Mouse (Mus musculus) urinary bladder, postnatal 36 days (tissue): Measurements from ENCODE around the gene Etl4.
"Not testable (repeated sequence)": the region's sequence is repeated elsewhere in the genome, so short reads cannot be mapped to it uniquely, and the experiment has no call there.

Experiments used
- DNase-seq, 2 experiments: peaks; one replicate each; pipeline ENCODE4 v3.0.0; 2022; ENCODE audit warnings: low spot score in 2 of 2, mixed read lengths in 1 of 2

Gene Etl4

GRCm38 (mm10) chr2:20167566-20167965 is 258.0 kb downstream of the Etl4 start:
- peak in 1 of 2 experiments; percentile 2 for DNase-seq

- no peak for DNase-seq
Measured at GRCm38 (mm10) chr2:20168156-20168555, 258.6 kb downstream of the Etl4 start.

GRCm38 (mm10) chr2:20176456-20177184 is 267.0 kb downstream of the Etl4 start:
- DNase-seq = not testable (repeated sequence)

- not testable (repeated sequence) for DNase-seq
Measured at GRCm38 (mm10) chr2:20177236-20177635, 267.7 kb downstream of the Etl4 start.

GRCm38 (mm10) chr2:20180561-20180960 is 271.0 kb downstream of the Etl4 start:
- not testable (repeated sequence) for DNase-seq

- DNase-seq = not testable (repeated sequence)
Measured at GRCm38 (mm10) chr2:20187223-20187622, 277.6 kb downstream of the Etl4 start.

- DNase-seq = no peak
Measured at GRCm38 (mm10) chr2:20203011-20203410, 293.4 kb downstream of the Etl4 start.

- no peak for DNase-seq
Measured at GRCm38 (mm10) chr2:20206647-20207046, 297.1 kb downstream of the Etl4 start.

GRCm38 (mm10) chr2:20208683-20209194 is 299.2 kb downstream of the Etl4 start:
- no peak for DNase-seq

- DNase-seq = no peak
Measured at GRCm38 (mm10) chr2:20209359-20209758, 299.8 kb downstream of the Etl4 start.

- DNase-seq = no peak
Measured at GRCm38 (mm10) chr2:20216275-20216674, 306.7 kb downstream of the Etl4 start.

GRCm38 (mm10) chr2:20216686-20217437 is 307.3 kb downstream of the Etl4 start:
- DNase-seq = no peak

- no peak for DNase-seq
Measured at GRCm38 (mm10) chr2:20231371-20231770, 321.8 kb downstream of the Etl4 start.

GRCm38 (mm10) chr2:20248043-20248664 is 338.6 kb downstream of the Etl4 start:
- no peak for DNase-seq

GRCm38 (mm10) chr2:20249403-20249802 is 339.8 kb downstream of the Etl4 start:
- no peak for DNase-seq

GRCm38 (mm10) chr2:20276124-20276523 is 366.5 kb downstream of the Etl4 start:
- DNase-seq = peak; percentile 13 to 29

GRCm38 (mm10) chr2:20281903-20282302 is 372.3 kb downstream of the Etl4 start:
- DNase-seq = no peak

GRCm38 (mm10) chr2:20284425-20284824 is 374.8 kb downstream of the Etl4 start:
- DNase-seq = no peak

- DNase-seq = no peak
Measured at GRCm38 (mm10) chr2:20290982-20291740, 381.6 kb downstream of the Etl4 start.

GRCm38 (mm10) chr2:20291741-20292110 is 382.1 kb downstream of the Etl4 start:
- DNase-seq = no peak

GRCm38 (mm10) chr2:20293336-20293735 is 383.8 kb downstream of the Etl4 start:
- DNase-seq = no peak

- DNase-seq = no peak
Measured at GRCm38 (mm10) chr2:20294596-20294995, 385.0 kb downstream of the Etl4 start.
